Mouse (Mus musculus) megakaryocyte, adult 5-6 weeks (primary cell): ENCODE data around the gene Gm17409. TPM values are rescaled to one million over a fixed set of nuclear protein-coding genes. Genes with fewer than 3 reads are reported as not detected.

Experiments used
- ATAC-seq: 2 replicates; pipeline ENCODE4 v1.8.0; 2016; ENCODE audit warnings: mild to moderate bottlenecking, inconsistent platforms; ENCODE audit not compliant: poor library complexity, severe bottlenecking
- total RNA-seq, 2 experiments: library from RNA; stranded (forward) in 1 of 2; stranded (reverse) in 1 of 2; fragments of 153-499, 151-499 nt in 1 of 2; fragments of 221-1000, 200-1000 nt in 1 of 2; gene quantifications; 2 replicates each; pipeline versions ENCODE4 v1.2.3 to v1.2.4; 2015 to 2017

Gm17409 gene
- total RNA-seq, 2 experiments from 2014 or later: not detected

DNA sequence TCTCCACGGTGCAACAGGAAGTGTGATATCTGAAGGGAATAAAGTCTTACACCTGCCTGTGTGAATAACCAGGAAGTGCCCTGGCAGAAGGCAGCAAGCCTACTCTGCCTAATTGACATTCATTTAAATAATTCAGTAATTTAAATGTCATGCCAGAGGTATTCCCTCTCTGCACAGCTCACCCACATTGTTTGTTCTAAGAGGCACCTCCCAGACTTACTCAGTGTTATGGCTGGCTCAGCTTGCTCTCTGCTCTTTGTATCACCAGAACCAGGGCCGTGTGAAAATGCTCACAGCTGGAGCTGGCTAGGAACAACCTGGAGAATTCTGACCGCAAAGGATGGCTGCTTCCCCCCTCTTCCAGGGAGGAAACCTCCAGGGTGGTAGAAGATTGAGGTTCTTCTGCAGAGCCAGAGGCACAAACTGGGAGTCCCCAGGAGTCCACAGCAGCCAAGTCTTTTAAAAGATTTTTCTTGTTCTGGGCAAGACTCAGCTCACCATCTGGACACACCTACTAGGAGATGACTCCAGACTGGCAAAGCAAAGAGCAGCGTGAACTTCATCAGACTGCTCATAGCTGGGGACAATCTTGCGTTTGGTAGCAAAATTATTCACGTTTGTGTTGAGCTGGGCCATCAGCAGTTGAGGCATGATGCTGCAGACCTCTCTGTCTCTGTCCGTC is 14.5 kb downstream of the Gm17409 start:
- no peak for ATAC-seq

DNA sequence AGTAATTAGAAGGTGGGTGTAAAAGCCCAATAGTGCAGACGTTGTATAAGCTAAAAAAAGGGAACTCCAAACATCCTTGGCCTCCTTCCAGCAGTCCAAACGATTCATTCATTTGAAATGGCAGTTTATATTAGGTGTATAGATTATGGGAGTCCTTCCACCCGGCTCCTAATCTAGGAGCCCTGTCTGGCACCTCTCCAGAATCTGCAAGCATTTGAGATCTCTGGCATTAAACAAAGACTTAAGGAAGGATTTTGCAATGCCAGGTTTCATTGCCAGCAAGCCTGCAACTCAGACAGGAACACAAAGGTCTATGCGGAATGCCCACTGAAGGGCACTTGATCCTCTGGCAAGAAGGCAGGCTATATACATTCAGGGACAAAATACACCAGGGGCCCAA is 15.2 kb downstream of the Gm17409 start:
- ATAC-seq: no peak

- no peak for ATAC-seq
Observed at GRCm38 (mm10) chr2:58485683-58486082, 15.8 kb downstream of the Gm17409 start.

GRCm38 (mm10) chr2:58486441-58487278 is 16.7 kb downstream of the Gm17409 start:
- no peak for ATAC-seq

GRCm38 (mm10) chr2:58487279-58487560 is 17.3 kb downstream of the Gm17409 start:
- no peak for ATAC-seq

DNA sequence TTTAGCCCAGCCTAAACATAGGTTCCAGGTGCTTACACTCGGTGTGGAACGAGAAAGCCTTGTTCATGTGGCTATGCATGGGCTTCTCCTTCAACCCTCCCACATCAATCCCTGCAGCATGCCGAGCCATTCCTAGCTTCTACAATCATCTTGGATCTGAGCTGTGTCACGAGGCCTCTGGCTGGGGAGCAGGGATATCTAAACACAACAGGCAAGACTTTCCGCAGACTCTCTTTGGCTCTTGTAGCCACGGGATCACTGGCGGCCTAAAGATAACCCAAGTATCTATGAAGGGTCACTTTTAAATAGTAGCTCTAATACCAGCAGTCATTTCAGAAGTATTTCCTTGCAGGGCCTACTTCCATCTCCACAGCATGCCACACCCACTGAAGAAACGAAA is 18.5 kb downstream of the Gm17409 start:
- no peak for ATAC-seq

GRCm38 (mm10) chr2:58489275-58489674 is 19.4 kb downstream of the Gm17409 start:
- no peak for ATAC-seq

GRCm38 (mm10) chr2:58493685-58494635 is 24.0 kb downstream of the Gm17409 start:
- no peak for ATAC-seq

- no peak for ATAC-seq
Observed at GRCm38 (mm10) chr2:58495271-58495670, 25.4 kb downstream of the Gm17409 start.

- peak; percentile 81 for ATAC-seq
Observed at GRCm38 (mm10) chr2:58496647-58497410, 26.9 kb downstream of the Gm17409 start.

- no peak for ATAC-seq
Observed at GRCm38 (mm10) chr2:58505306-58506090, 35.6 kb downstream of the Gm17409 start.

GRCm38 (mm10) chr2:58510192-58510591 is 40.3 kb downstream of the Gm17409 start:
- no peak for ATAC-seq

DNA sequence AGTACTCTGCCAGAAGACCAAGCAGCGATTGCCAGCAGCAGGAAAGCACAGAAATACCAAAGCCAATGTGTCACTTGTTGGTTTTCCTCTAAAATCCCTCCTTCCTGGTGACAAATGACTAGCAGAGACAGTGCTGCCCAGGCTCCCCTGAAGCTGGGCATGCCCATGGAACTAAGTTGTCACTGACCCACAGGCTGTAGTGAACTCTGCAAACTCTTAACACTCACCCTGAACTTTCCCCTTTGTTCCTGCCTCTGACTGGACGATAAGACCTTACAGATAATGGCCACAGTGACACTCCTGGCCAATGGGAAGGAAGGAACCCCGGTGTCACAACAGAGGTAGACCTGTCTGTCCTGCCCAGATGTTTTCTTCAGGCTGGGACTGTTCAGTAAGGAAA is 43.3 kb downstream of the Gm17409 start:
- ATAC-seq: no peak

DNA sequence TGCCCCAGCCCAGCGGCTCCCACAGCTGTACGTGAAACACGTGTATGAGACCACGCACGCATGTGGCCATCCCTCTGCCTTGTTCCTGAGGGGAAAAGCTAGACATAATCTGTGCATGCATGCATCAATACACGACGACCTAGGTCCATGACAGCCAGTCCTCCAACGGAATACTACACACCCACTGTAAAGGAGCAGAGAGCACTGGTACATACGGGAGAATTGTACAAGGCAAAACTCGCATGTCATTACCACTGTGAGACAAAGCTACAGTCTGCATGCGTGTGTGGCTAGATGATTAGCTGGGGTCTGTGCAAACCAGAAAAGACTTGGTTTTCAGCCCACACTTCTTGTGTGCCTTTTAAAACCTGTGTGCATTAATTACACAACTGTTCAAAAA is 44.6 kb downstream of the Gm17409 start:
- no peak for ATAC-seq

- no peak for ATAC-seq
Observed at GRCm38 (mm10) chr2:58516000-58516399, 46.1 kb downstream of the Gm17409 start.

DNA sequence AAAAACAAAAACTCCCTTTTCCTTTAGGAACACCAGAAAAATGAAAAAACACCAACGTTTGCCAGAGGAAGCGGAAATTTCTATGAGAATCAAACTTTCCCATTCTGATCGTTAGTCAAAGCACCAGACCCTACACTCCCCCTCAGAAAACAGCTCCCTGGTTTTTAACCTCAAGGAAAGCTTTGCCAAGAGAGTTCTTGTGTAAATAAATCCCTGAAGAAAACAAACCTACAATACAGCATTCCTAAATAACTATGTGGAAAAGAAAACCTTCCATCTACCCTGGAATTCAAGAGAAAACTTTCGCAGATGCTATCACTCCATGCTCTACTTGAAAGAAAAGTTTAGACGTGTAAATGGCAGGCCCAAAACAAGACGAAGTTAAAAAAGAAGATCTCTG is 47.0 kb downstream of the Gm17409 start:
- no peak for ATAC-seq

- no peak for ATAC-seq
Observed at GRCm38 (mm10) chr2:58518517-58518916, 48.6 kb downstream of the Gm17409 start.
